Mouse (Mus musculus): ENCODE data around the gene Vmn2r-ps159.
"Not testable (repeated sequence)": the region's sequence is repeated elsewhere in the genome, so short reads cannot be mapped to it uniquely, and the experiment has no call there.

Vmn2r-ps159 gene

GRCm38 (mm10) chr4:156330803-156331202 lies at the start of gene Vmn2r-ps159:
TSS of gene Vmn2r-ps159 (plus strand) at chr4:156331103.
- DNase-seq (ENCODE audit: low spot score): not testable (repeated sequence)

- not testable (repeated sequence) for DNase-seq (ENCODE audit: low spot score)
Observed at GRCm38 (mm10) chr4:156341601-156342504, 10.9 kb downstream of the Vmn2r-ps159 start.

- DNase-seq (ENCODE audit: low spot score): no peak
Observed at GRCm38 (mm10) chr4:156342569-156343325, 11.8 kb downstream of the Vmn2r-ps159 start.

- no peak for DNase-seq (ENCODE audit: low spot score)
Observed at GRCm38 (mm10) chr4:156343332-156343731, 12.4 kb downstream of the Vmn2r-ps159 start.

GRCm38 (mm10) chr4:156356756-156357437 lies 26.0 kb downstream of the Vmn2r-ps159 start:
- DNase-seq (ENCODE audit: low spot score): not testable (repeated sequence)
